Mouse (Mus musculus) spleen, adult 2 months (tissue): ENCODE results near the gene Atp5g3. TPM values are rescaled to one million over a fixed set of nuclear protein-coding genes. Genes with fewer than 3 reads are reported as not detected.

Experiments used
- DNase-seq, 2 experiments: peaks; one replicate each; pipeline versions ENCODE4 v3.0.0 to v3.0.0-alpha.2; 2012 to 2021; ENCODE audit warnings: low spot score in 2 of 2, low read depth in 1 of 2
- H3K27ac ChIP-seq: fragments of 200-500 bp; 2 replicates; pipeline ENCODE4 v1.5.1; 2012; ENCODE audit warnings: low read length, inconsistent platforms; ENCODE audit not compliant: insufficient read depth
- H3K27me3 ChIP-seq: fragments of 200-500 bp; 2 replicates; pipeline ENCODE4 v1.6.1; 2012; ENCODE audit warnings: mild to moderate bottlenecking, moderate library complexity, low read length, inconsistent platforms; ENCODE audit not compliant: control insufficient read depth, insufficient read depth
- H3K36me3 ChIP-seq: fragments of 200-500 bp; 2 replicates; pipeline ENCODE4 v1.6.1; 2012; ENCODE audit warnings: mild to moderate bottlenecking, low read length, inconsistent platforms; ENCODE audit not compliant: control insufficient read depth, insufficient read depth
- H3K4me1 ChIP-seq: fragments of 200-500 bp; 2 replicates; pipeline ENCODE4 v1.6.1; 2011; ENCODE audit warnings: inconsistent platforms; ENCODE audit not compliant: control insufficient read depth, insufficient read depth, insufficient read length
- H3K4me3 ChIP-seq: fragments of 200-500 bp; 2 replicates; pipeline ENCODE4 v1.5.1; 2011; ENCODE audit warnings: mild to moderate bottlenecking, inconsistent platforms; ENCODE audit not compliant: insufficient read depth, insufficient read length; ENCODE audit errors: extremely low read depth
- CTCF ChIP-seq: fragments of 200-500 bp; IDR thresholded peaks from 2 replicates; pipeline ENCODE4 v1.5.1; 2011; ENCODE audit warnings: mild to moderate bottlenecking, inconsistent platforms; ENCODE audit not compliant: insufficient read depth, insufficient read length, insufficient replicate concordance; ENCODE audit errors: extremely low read depth
- POLR2A ChIP-seq: fragments of 200-500 bp; IDR thresholded peaks from 2 replicates; pipeline ENCODE4 v1.6.1; 2011; ENCODE audit warnings: low read depth, low read length, inconsistent platforms
- WGBS: fragments of 180-500 bp; shearing (Covaris S2); methylation state at CpG from one replicate; pipeline ENCODE4 v1.1.7; 2018; 5-methylcytosine and 5-hydroxymethylcytosine counted together
- polyA plus RNA-seq: library from polyadenylated mRNA; depleted of rRNA; stranded (reverse); fragments of >200 nt; gene quantifications from 2 replicates; pipeline ENCODE4 v1.2.3, GENCODE M21; 2012; rRNA removed

The Atp5g3 gene
- polyA plus RNA-seq, 1 experiment: 155 TPM

- 67% methylated on average over 2 of the region's 2 CpGs for WGBS
- H3K27ac ChIP-seq: no peak overlapping the region
- no peak overlapping the region for H3K4me3 ChIP-seq
- no peaks in the 10 kb centered on the region for H3K27me3 ChIP-seq
- no peak for DNase-seq
- TF ChIP-seq POLR2A (no peak), CTCF (no peak)
- H3K36me3 ChIP-seq: no peaks in the 10 kb centered on the region
- H3K4me1 ChIP-seq: no peaks in the 10 kb centered on the region
Observed at GRCm38 (mm10) chr2:73885997-73886396, 25.1 kb downstream of the Atp5g3 start.

GRCm38 (mm10) chr2:73877891-73878290 lies 33.2 kb downstream of the Atp5g3 start:
- no peak overlapping the region for H3K4me3 ChIP-seq
- no peak overlapping the region for H3K27ac ChIP-seq
- H3K27me3 ChIP-seq: no peaks in the 10 kb centered on the region
- TF ChIP-seq POLR2A (no peak), CTCF (no peak)
- H3K4me1 ChIP-seq: no peaks in the 10 kb centered on the region; the same call in 1 of the 2 replicates
- WGBS: 66% methylated on average over 2 of the region's 2 CpGs
- DNase-seq: no peak
- H3K36me3 ChIP-seq: peaks cover 5% of the 10 kb centered on the region; the same call in 1 of the 2 replicates

GRCm38 (mm10) chr2:73867764-73868487 lies 43.2 kb downstream of the Atp5g3 start:
- DNase-seq: peak in 1 of 2 experiments; percentile 32
- no peak overlapping the region for H3K4me3 ChIP-seq

GRCm38 (mm10) chr2:73860046-73860624 lies 51.0 kb downstream of the Atp5g3 start:
- H3K27me3 ChIP-seq: no peaks in the 10 kb centered on the region
- H3K4me3 ChIP-seq: no peak overlapping the region
- H3K4me1 ChIP-seq: no peaks in the 10 kb centered on the region
- no peak for DNase-seq
- no peak overlapping the region for H3K27ac ChIP-seq
- WGBS: 88% methylated on average over 4 of the region's 4 CpGs
- H3K36me3 ChIP-seq: no peaks in the 10 kb centered on the region; the same call in 1 of the 2 replicates
- TF ChIP-seq POLR2A (no peak), CTCF (no peak)

More at GRCm38 (mm10) chr2:73867764-73868487, 43.2 kb downstream of the Atp5g3 start:
- no peak overlapping the region for H3K27ac ChIP-seq
- peak; percentile 26; the same call in 1 of the 2 replicates for TF ChIP-seq CTCF
- no peak for TF ChIP-seq POLR2A
- peaks cover 3% of the 10 kb centered on the region; the same call in 1 of the 2 replicates for H3K36me3 ChIP-seq
- no peaks in the 10 kb centered on the region for H3K4me1 ChIP-seq
- no peaks in the 10 kb centered on the region for H3K27me3 ChIP-seq
- WGBS: 83% methylated on average over 16 of the region's 16 CpGs

Other genes with a start within 250 kb of the Atp5g3 start
- gene Chn1, start 136.0 kb downstream of the Atp5g3 start, polyA plus RNA-seq: 0.62 and 0.91 TPM in 2 replicates
- gene Atf2, start 18.7 kb downstream of the Atp5g3 start, polyA plus RNA-seq: 6.5 and 8.7 TPM in 2 replicates